In the genomic region with DNA sequence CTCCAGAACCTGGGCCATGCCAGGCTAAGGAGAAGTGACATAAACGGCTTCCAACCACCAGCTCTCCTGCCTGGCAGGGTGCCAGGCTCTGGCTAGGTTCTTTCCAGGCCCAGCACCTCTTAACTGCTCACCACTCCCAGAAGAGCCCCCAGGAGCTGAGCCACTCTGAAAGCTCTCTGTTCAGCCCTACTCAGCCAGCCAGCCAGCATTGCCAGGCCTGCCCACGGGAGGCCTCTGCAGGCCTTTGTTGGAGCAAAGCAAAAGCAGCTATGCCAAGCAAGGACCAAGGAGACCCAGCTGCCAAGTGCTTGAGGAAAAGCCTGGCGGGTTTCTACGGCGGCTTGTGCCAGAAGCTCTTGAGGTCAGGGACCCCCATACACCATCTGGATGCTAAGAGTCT, we compare ENCODE assay signal across 10 mouse cellular contexts. TPM values are rescaled to one million over a fixed set of nuclear protein-coding genes. Genes with fewer than 3 reads are reported as not detected.
DNase-seq lines count a peak whose midpoint lies in the region; ATAC-seq and TF ChIP-seq lines count a peak whose summit lies in the region.
"Had no signal": no experiment of that assay in that cellular context is flagged by ENCODE, and none has a peak within 500 bp of the region (broad histone marks: within the 10 kb centered on the region; RNA-seq: fewer than 3 reads in every experiment).

No protein-coding gene starts in this region.

- H3K27ac ChIP-seq in lung, embryonic 14.5 days (ENCODE audit: low read depth) = no peak overlapping the region
- peak overlapping the region; percentile 62; the same call in 1 of the 2 replicates for H3K27ac ChIP-seq in hindbrain, embryonic 10.5 days
- H3K27ac ChIP-seq: embryonic facial prominence, embryonic 12.5 days; kidney, postnatal 0 days had no signal

- WGBS in lung, embryonic 14.5 days = 63% methylated on average over 5 of the region's 5 CpGs
- WGBS in hindbrain, embryonic 10.5 days = 70% methylated on average over 5 of the region's 5 CpGs

- ATAC-seq in lung, embryonic 14.5 days (ENCODE audit: insufficient read depth) = no peak

- no peaks in the 10 kb centered on the region for H3K9me3 ChIP-seq in lung, embryonic 14.5 days (ENCODE audit: low read depth, low read length)
- no peaks in the 10 kb centered on the region for H3K9me3 ChIP-seq in hindbrain, embryonic 10.5 days
- H3K9me3 ChIP-seq: embryonic facial prominence, embryonic 12.5 days had no signal

- no peak overlapping the region for H3K4me3 ChIP-seq in lung, embryonic 14.5 days (ENCODE audit: low read depth, low read length)
- peak overlapping the region; percentile 20; the same call in 1 of the 2 replicates for H3K4me3 ChIP-seq in hindbrain, embryonic 10.5 days
- H3K4me3 ChIP-seq: embryonic facial prominence, embryonic 12.5 days had no signal

- no peak for TF ChIP-seq CTCF in lung, embryonic 14.5 days (IDR thresholded peaks at IDR 0.05; ENCODE audit: low read depth)

- no peaks in the 10 kb centered on the region for H3K36me3 ChIP-seq in lung, embryonic 14.5 days (ENCODE audit: insufficient read depth)
- H3K36me3 ChIP-seq in hindbrain, embryonic 10.5 days = no peaks in the 10 kb centered on the region
- H3K36me3 ChIP-seq: embryonic facial prominence, embryonic 12.5 days had no signal

- H3K27me3 ChIP-seq in lung, embryonic 14.5 days (ENCODE audit: insufficient read depth, low read length) = no peaks in the 10 kb centered on the region
- H3K27me3 ChIP-seq in hindbrain, embryonic 10.5 days (ENCODE audit: insufficient read depth, poor library complexity, severe bottlenecking) = no peaks in the 10 kb centered on the region
- H3K27me3 ChIP-seq: embryonic facial prominence, embryonic 12.5 days had no signal

- no peak overlapping the region for H3K9ac ChIP-seq in lung, embryonic 14.5 days
- H3K9ac ChIP-seq: embryonic facial prominence, embryonic 12.5 days had no signal

- H3K4me1 ChIP-seq in lung, embryonic 14.5 days (ENCODE audit: insufficient read depth) = peaks cover 28% of the 10 kb centered on the region
- H3K4me1 ChIP-seq in hindbrain, embryonic 10.5 days (replicated peaks) = peaks cover 79% of the 10 kb centered on the region

- H3K4me2 ChIP-seq in lung, embryonic 14.5 days = no peak overlapping the region
- H3K4me2 ChIP-seq: embryonic facial prominence, embryonic 12.5 days had no signal

- DNase-seq in adrenal gland, postnatal 14 days = peak; percentile 42
- no peak for DNase-seq in adrenal gland, postnatal 4 days (ENCODE audit: low spot score in 2 of 2)
- DNase-seq in lung, embryonic 14.5 days = peak; percentile 49
- DNase-seq in lung, adult 18-20 months = no peak
- DNase-seq in hindbrain, embryonic 10.5 days (ENCODE audit: low spot score) = no peak
- peak; percentile 17 for DNase-seq in naive thymus-derived CD4-positive, alpha-beta T cell, adult 2 months (ENCODE audit: low read depth)
- no peak for DNase-seq in ovary, adult 18-20 months (ENCODE audit: low spot score)
- no peak for DNase-seq in natural killer cell, adult 2 months (ENCODE audit: low spot score in 2 of 2)

RNA-seq across cellular contexts. Expression of gene Ankrd13b, which starts 2.7 kb away (rescaled TPM):
- total RNA-seq in adrenal gland, postnatal 14 days (2021) = 8.2 and 10.4 TPM in 2 replicates
- total RNA-seq in adrenal gland, postnatal 4 days (2021) = 10 to 100 TPM; 16.3 to 21.8 TPM
- 12.1 and 12.9 TPM in 2 replicates for polyA plus RNA-seq in lung, embryonic 14.5 days (2014; fragmentation: Nextera tagmentation; extraction: Ambion mirVana)
- 11.1 and 16.7 TPM in 2 replicates for polyA plus RNA-seq in hindbrain, embryonic 10.5 days (2016; fragmentation: Nextera tagmentation; extraction: Ambion mirVana)

RNA-seq across cellular contexts. Expression of gene Git1, which starts 6.6 kb away (rescaled TPM):
- total RNA-seq in adrenal gland, postnatal 14 days (2021) = 49.5 and 53.0 TPM in 2 replicates
- 10 to 100 TPM; 79.8 to 87.9 TPM for total RNA-seq in adrenal gland, postnatal 4 days (2021)
- 18.4 and 21.1 TPM in 2 replicates for polyA plus RNA-seq in lung, embryonic 14.5 days (2014; fragmentation: Nextera tagmentation; extraction: Ambion mirVana)
- 14.2 and 14.8 TPM in 2 replicates for polyA plus RNA-seq in hindbrain, embryonic 10.5 days (2016; fragmentation: Nextera tagmentation; extraction: Ambion mirVana)

RNA-seq across cellular contexts. Expression of gene Coro6, which starts 24.6 kb away (rescaled TPM):
- total RNA-seq in adrenal gland, postnatal 14 days (2021) = 3.6 and 7.8 TPM in 2 replicates
- 1 to 10 TPM; 3.8 to 6.0 TPM for total RNA-seq in adrenal gland, postnatal 4 days (2021)
- polyA plus RNA-seq in lung, embryonic 14.5 days (2014; fragmentation: Nextera tagmentation; extraction: Ambion mirVana) = 0.22 and 0.99 TPM in 2 replicates
- 0.05 and 0.16 TPM in 2 replicates for polyA plus RNA-seq in hindbrain, embryonic 10.5 days (2016; fragmentation: Nextera tagmentation; extraction: Ambion mirVana)

RNA-seq across cellular contexts. Expression of gene Abhd15, which starts 28.1 kb away (rescaled TPM):
- 24.3 and 26.9 TPM in 2 replicates for total RNA-seq in adrenal gland, postnatal 14 days (2021)
- 10 to 100 TPM; 12.4 to 17.0 TPM for total RNA-seq in adrenal gland, postnatal 4 days (2021)
- polyA plus RNA-seq in lung, embryonic 14.5 days (2014; fragmentation: Nextera tagmentation; extraction: Ambion mirVana) = 3.0 and 3.2 TPM in 2 replicates
- 5.3 and 9.1 TPM in 2 replicates for polyA plus RNA-seq in hindbrain, embryonic 10.5 days (2016; fragmentation: Nextera tagmentation; extraction: Ambion mirVana)

RNA-seq across cellular contexts. Expression of gene Trp53i13, which starts 29.0 kb away (rescaled TPM):
- 9.6 and 12.5 TPM in 2 replicates for total RNA-seq in adrenal gland, postnatal 14 days (2021)
- total RNA-seq in adrenal gland, postnatal 4 days (2021) = 10 to 100 TPM; 17.5 to 19.1 TPM
- polyA plus RNA-seq in lung, embryonic 14.5 days (2014; fragmentation: Nextera tagmentation; extraction: Ambion mirVana) = 39.2 and 40.3 TPM in 2 replicates
- 32.4 and 41.6 TPM in 2 replicates for polyA plus RNA-seq in hindbrain, embryonic 10.5 days (2016; fragmentation: Nextera tagmentation; extraction: Ambion mirVana)

Comparison
In these comparisons a context has a peak if more than half of its experiments do, and no peak if none do; other contexts are left out.
1. DNase-seq: peak in adrenal gland, postnatal 14 days (single experiment), lung, embryonic 14.5 days (single experiment) and naive thymus-derived CD4-positive, alpha-beta T cell, adult 2 months (single experiment); none in adrenal gland, postnatal 4 days (0 of 2), lung, adult 18-20 months (0 of 2), hindbrain, embryonic 10.5 days (single experiment), ovary, adult 18-20 months (single experiment) and natural killer cell, adult 2 months (0 of 2).